Mouse (Mus musculus): ENCODE data around the gene Nars2. TPM values are rescaled to one million over a fixed set of nuclear protein-coding genes. Genes with fewer than 3 reads are reported as not detected.

The Nars2 gene
- total and polyA plus RNA-seq, 3 experiments, result 4.1 to 18.9 (median 17.5) TPM

- Histone ChIP-seq H3K4me3 (no peak overlapping the region), H3K36me3 (ENCODE audit: control insufficient read depth, insufficient read depth, low read length) (peaks cover 4% of the 10 kb centered on the region; the same call in 1 of the 2 replicates), H3K9ac (ENCODE audit: low read depth, low read length) (no peak overlapping the region), H3K79me2 (replicated peaks; ENCODE audit: control insufficient read depth, insufficient read depth, low read length) (no peaks in the 10 kb centered on the region), H3K27ac (no peak overlapping the region), H3K4me1 (ENCODE audit: control insufficient read depth, insufficient read depth, low read length) (peaks cover 5% of the 10 kb centered on the region), H3K27me3 (ENCODE audit: control insufficient read depth, insufficient read depth, low read length) (no peaks in the 10 kb centered on the region)
- no peak for TF ChIP-seq POLR2A (IDR thresholded peaks at IDR 0.05; ENCODE audit: insufficient read depth, low read depth, low read length)
- no peak for TF ChIP-seq EP300 (IDR thresholded peaks at IDR 0.05; ENCODE audit: insufficient read depth, low read depth, low read length)
- no peak for TF ChIP-seq CTCF (IDR thresholded peaks at IDR 0.05)
- 75% methylated on average over 3 of the region's 3 CpGs for WGBS
- intact Hi-C loops (cut with DNase I), result loop anchor here (10.0 kb wide), 1 partner anchor 403 kb away; no protein-coding TSS in a partner anchor
- no peak for DNase-seq
Observed at GRCm38 (mm10) chr7:97071512-97071911, 120.2 kb downstream of the Nars2 start.

- Histone ChIP-seq H3K36me3 (ENCODE audit: control insufficient read depth, insufficient read depth, low read length) (peaks cover 4% of the 10 kb centered on the region; the same call in 1 of the 2 replicates), H3K27ac (no peak overlapping the region), H3K27me3 (ENCODE audit: control insufficient read depth, insufficient read depth, low read length) (no peaks in the 10 kb centered on the region), H3K9ac (ENCODE audit: low read depth, low read length) (no peak overlapping the region), H3K4me1 (ENCODE audit: control insufficient read depth, insufficient read depth, low read length) (peaks cover 6% of the 10 kb centered on the region), H3K79me2 (replicated peaks; ENCODE audit: control insufficient read depth, insufficient read depth, low read length) (no peaks in the 10 kb centered on the region), H3K4me3 (no peak overlapping the region)
- TF ChIP-seq EP300 (IDR thresholded peaks at IDR 0.05; ENCODE audit: insufficient read depth, low read depth, low read length) (no peak), POLR2A (IDR thresholded peaks at IDR 0.05; ENCODE audit: insufficient read depth, low read depth, low read length) (no peak), CTCF (IDR thresholded peaks at IDR 0.05) (no peak)
- intact Hi-C loops (cut with DNase I), result loop anchor here (10.0 kb wide), 1 partner anchor 403 kb away; no protein-coding TSS in a partner anchor
- WGBS, result 33% methylated on average over 5 of the region's 5 CpGs
- DNase-seq, result no peak
Observed at GRCm38 (mm10) chr7:97072061-97072460, 120.8 kb downstream of the Nars2 start.

GRCm38 (mm10) chr7:97074974-97075373 is 123.7 kb downstream of the Nars2 start:
- Histone ChIP-seq H3K4me1 (ENCODE audit: control insufficient read depth, insufficient read depth, low read length) (peaks cover 9% of the 10 kb centered on the region), H3K36me3 (ENCODE audit: control insufficient read depth, insufficient read depth, low read length) (peaks cover 4% of the 10 kb centered on the region; the same call in 1 of the 2 replicates), H3K9ac (ENCODE audit: low read depth, low read length) (no peak overlapping the region), H3K27me3 (ENCODE audit: control insufficient read depth, insufficient read depth, low read length) (no peaks in the 10 kb centered on the region), H3K79me2 (replicated peaks; ENCODE audit: control insufficient read depth, insufficient read depth, low read length) (no peaks in the 10 kb centered on the region), H3K4me3 (no peak overlapping the region), H3K27ac (peak overlapping the region; percentile 56)
- DNase-seq, result no peak
- TF ChIP-seq POLR2A (IDR thresholded peaks at IDR 0.05; ENCODE audit: insufficient read depth, low read depth, low read length) (no peak), CTCF (IDR thresholded peaks at IDR 0.05) (no peak), EP300 (IDR thresholded peaks at IDR 0.05; ENCODE audit: insufficient read depth, low read depth, low read length) (no peak)
- WGBS, result 55% methylated on average over 1 of the region's 1 CpGs
- intact Hi-C loops (cut with DNase I), result loop anchor here (5.0 to 10.0 kb wide), 2 partner anchors 342 to 400 kb away; partner anchors contain the start of gene Thrsp

GRCm38 (mm10) chr7:97076977-97077376 is 125.7 kb downstream of the Nars2 start:
- Histone ChIP-seq H3K27me3 (ENCODE audit: control insufficient read depth, insufficient read depth, low read length) (no peaks in the 10 kb centered on the region), H3K9ac (ENCODE audit: low read depth, low read length) (no peak overlapping the region), H3K27ac (no peak overlapping the region), H3K36me3 (ENCODE audit: control insufficient read depth, insufficient read depth, low read length) (peaks cover 4% of the 10 kb centered on the region; the same call in 1 of the 2 replicates), H3K79me2 (replicated peaks; ENCODE audit: control insufficient read depth, insufficient read depth, low read length) (no peaks in the 10 kb centered on the region), H3K4me1 (ENCODE audit: control insufficient read depth, insufficient read depth, low read length) (peaks cover 9% of the 10 kb centered on the region), H3K4me3 (no peak overlapping the region)
- TF ChIP-seq CTCF (IDR thresholded peaks at IDR 0.05), result no peak
- no peak for TF ChIP-seq POLR2A (IDR thresholded peaks at IDR 0.05; ENCODE audit: insufficient read depth, low read depth, low read length)
- TF ChIP-seq EP300 (IDR thresholded peaks at IDR 0.05; ENCODE audit: insufficient read depth, low read depth, low read length), result no peak
- intact Hi-C loops (cut with DNase I), result loop anchor here (5.0 to 10.0 kb wide), 2 partner anchors 340 to 398 kb away; partner anchors contain the start of gene Thrsp
- DNase-seq, result no peak

- Histone ChIP-seq H3K79me2 (replicated peaks; ENCODE audit: control insufficient read depth, insufficient read depth, low read length) (no peaks in the 10 kb centered on the region), H3K4me3 (no peak overlapping the region), H3K36me3 (ENCODE audit: control insufficient read depth, insufficient read depth, low read length) (peaks cover 4% of the 10 kb centered on the region; the same call in 1 of the 2 replicates), H3K27me3 (ENCODE audit: control insufficient read depth, insufficient read depth, low read length) (no peaks in the 10 kb centered on the region), H3K27ac (no peak overlapping the region), H3K9ac (ENCODE audit: low read depth, low read length) (no peak overlapping the region), H3K4me1 (ENCODE audit: control insufficient read depth, insufficient read depth, low read length) (peaks cover 10% of the 10 kb centered on the region)
- intact Hi-C loops (cut with DNase I), result loop anchor here (1.0 to 10.0 kb wide), 4 partner anchors 108 to 396 kb away; partner anchors contain the start of gene Thrsp
- WGBS, result 50% methylated on average over 4 of the region's 4 CpGs
- no peak for DNase-seq
- TF ChIP-seq CTCF (IDR thresholded peaks at IDR 0.05), result no peak
- TF ChIP-seq POLR2A (IDR thresholded peaks at IDR 0.05; ENCODE audit: insufficient read depth, low read depth, low read length), result no peak
- TF ChIP-seq EP300 (IDR thresholded peaks at IDR 0.05; ENCODE audit: insufficient read depth, low read depth, low read length), result no peak
Observed at GRCm38 (mm10) chr7:97078685-97079084, 127.4 kb downstream of the Nars2 start.

GRCm38 (mm10) chr7:97079145-97079544 is 127.8 kb downstream of the Nars2 start:
- intact Hi-C loops (cut with DNase I), result loop anchor here (1.0 to 10.0 kb wide), 4 partner anchors 108 to 396 kb away; partner anchors contain the start of gene Thrsp
- WGBS, result 7% methylated on average over 6 of the region's 6 CpGs
- Histone ChIP-seq H3K4me1 (ENCODE audit: control insufficient read depth, insufficient read depth, low read length) (peaks cover 11% of the 10 kb centered on the region), H3K79me2 (replicated peaks; ENCODE audit: control insufficient read depth, insufficient read depth, low read length) (no peaks in the 10 kb centered on the region), H3K9ac (ENCODE audit: low read depth, low read length) (no peak overlapping the region), H3K27me3 (ENCODE audit: control insufficient read depth, insufficient read depth, low read length) (no peaks in the 10 kb centered on the region), H3K4me3 (no peak overlapping the region), H3K36me3 (ENCODE audit: control insufficient read depth, insufficient read depth, low read length) (peaks cover 4% of the 10 kb centered on the region), H3K27ac (peak overlapping the region; percentile 64)
- TF ChIP-seq POLR2A (IDR thresholded peaks at IDR 0.05; ENCODE audit: insufficient read depth, low read depth, low read length), result 0 out of 2 replicates have a peak, but pooled peaks have one; percentile 23
- TF ChIP-seq EP300 (IDR thresholded peaks at IDR 0.05; ENCODE audit: insufficient read depth, low read depth, low read length), result 0 out of 2 replicates have a peak, but pooled peaks have one; percentile 77
- TF ChIP-seq CTCF (IDR thresholded peaks at IDR 0.05), result peak; percentile 90
- DNase-seq, result peak; percentile 37 to 64

Measured in heart, adult 2 months (tissue).